Comparison of ENCODE assay signal across 8 mouse cellular contexts in genomic region chr6:55519605-55520201, GRCm38 (mm10).
DNase-seq lines count a peak whose midpoint lies in the region; ATAC-seq and TF ChIP-seq lines count a peak whose summit lies in the region.

No protein-coding gene starts in this region.

- H3K4me3 ChIP-seq in MEL (ENCODE audit: control insufficient read depth in 1 of 2, insufficient read depth in 1 of 2, low read depth in 2 of 2, low read length in 2 of 2): no peak overlapping the region
- H3K4me3 ChIP-seq in forebrain, embryonic 15.5 days: no peak overlapping the region
- no peak overlapping the region for H3K4me3 ChIP-seq in lung, adult 2 months (replicated peaks; ENCODE audit: extremely low read depth, low read depth, low read length)

- no peak overlapping the region for H3K4me2 ChIP-seq in forebrain, embryonic 15.5 days (replicated peaks)

- peak; percentile 94 for ATAC-seq in forebrain, embryonic 15.5 days (replicated peaks)

- peak; percentile 62 for TF ChIP-seq RAD21 in MEL (IDR thresholded peaks at IDR 0.05; ENCODE audit: low read depth, low read length)

- TF ChIP-seq CTCF in MEL (IDR thresholded peaks at IDR 0.05 in 2 of 3, conservative IDR thresholded peaks at IDR 0.05 in 1 of 3; ENCODE audit: control insufficient read depth in 1 of 3, insufficient read depth in 1 of 3, low read depth in 2 of 3, low read length in 3 of 3, poor library complexity in 1 of 3, severe bottlenecking in 1 of 3): peak; percentile 67 to 79 (median 73)
- TF ChIP-seq CTCF in lung, adult 2 months (IDR thresholded peaks at IDR 0.05; ENCODE audit: insufficient read depth, low read length): peak; percentile 88

- H3K27me3 ChIP-seq in MEL (ENCODE audit: control insufficient read depth in 1 of 2, insufficient read depth in 2 of 2, low read length in 2 of 2): no peaks in the 10 kb centered on the region
- no peaks in the 10 kb centered on the region for H3K27me3 ChIP-seq in forebrain, embryonic 15.5 days

- H3K79me2 ChIP-seq in MEL (ENCODE audit: control insufficient read depth, insufficient read depth, low read length, poor library complexity): no peaks in the 10 kb centered on the region

- DNase-seq in MEL (ENCODE audit: low read depth, low spot score): peak; percentile 38
- peak; percentile 77 for DNase-seq in cerebellum, adult 11-12 months
- DNase-seq in heart, postnatal 14 days: peak; percentile 77 to 89
- peak; percentile 52 for DNase-seq in large intestine, adult 2 months (ENCODE audit: low read depth, low spot score)
- DNase-seq in lung, adult 2 months: peak; percentile 57
- peak; percentile 74 for DNase-seq in ovary, postnatal 36 days (ENCODE audit: low spot score)
- DNase-seq in urinary bladder, postnatal 14 days (ENCODE audit: low spot score): peak; percentile 78

- intact Hi-C loops in heart, postnatal 14 days (cut with DNase I): loop anchor here (1.0 to 10.0 kb wide), 3 partner anchors 293 to 525 kb away; no protein-coding TSS in a partner anchor

- TF ChIP-seq EP300 in MEL (IDR thresholded peaks at IDR 0.05; ENCODE audit: low read depth in 1 of 2, low read length in 2 of 2): no peak

- H3K36me3 ChIP-seq in MEL (ENCODE audit: control insufficient read depth in 1 of 2, insufficient read depth in 2 of 2, low read length in 2 of 2): no peaks in the 10 kb centered on the region
- no peaks in the 10 kb centered on the region for H3K36me3 ChIP-seq in forebrain, embryonic 15.5 days

- no peak for TF ChIP-seq POLR2A in MEL (IDR thresholded peaks at IDR 0.05; ENCODE audit: control insufficient read depth in 1 of 2, insufficient read depth in 1 of 2, low read depth in 1 of 2, low read length in 2 of 2, poor library complexity in 1 of 2)
- no peak for TF ChIP-seq POLR2A in lung, adult 2 months (IDR thresholded peaks at IDR 0.05; ENCODE audit: borderline replicate concordance, extremely low read depth, low read depth, low read length)

- WGBS in forebrain, embryonic 15.5 days: 18% methylated on average over 11 of the region's 11 CpGs
- 20% methylated on average over 11 of the region's 11 CpGs for WGBS in large intestine, adult 2 months
- 18% methylated on average over 11 of the region's 11 CpGs for WGBS in lung, adult 2 months

- H3K9ac ChIP-seq in MEL (ENCODE audit: control insufficient read depth, low read depth, low read length, poor library complexity, severe bottlenecking): no peak overlapping the region
- no peak overlapping the region for H3K9ac ChIP-seq in forebrain, embryonic 15.5 days (replicated peaks)

- H3K9me3 ChIP-seq in MEL (replicated peaks; ENCODE audit: insufficient read depth, low read length): no peaks in the 10 kb centered on the region
- H3K9me3 ChIP-seq in forebrain, embryonic 15.5 days: no peaks in the 10 kb centered on the region

- H3K4me1 ChIP-seq in MEL (ENCODE audit: control insufficient read depth in 1 of 2, insufficient read depth in 2 of 2, low read length in 2 of 2): no peaks in the 10 kb centered on the region
- H3K4me1 ChIP-seq in forebrain, embryonic 15.5 days: peaks cover 6% of the 10 kb centered on the region
- no peaks in the 10 kb centered on the region for H3K4me1 ChIP-seq in lung, adult 2 months (ENCODE audit: control insufficient read depth, insufficient read depth, low read length)

- no peak overlapping the region for H3K27ac ChIP-seq in MEL (ENCODE audit: control insufficient read depth, low read depth, low read length)
- no peak overlapping the region; the same call in 1 of the 2 replicates for H3K27ac ChIP-seq in forebrain, embryonic 15.5 days (replicated peaks)

TF ChIP-seq in MEL, 35 proteins besides CTCF, POLR2A, EP300 and RAD21:
- TF ChIP-seq POLR2AphosphoS2 (IDR thresholded peaks at IDR 0.05; ENCODE audit: low read length): no peak
- TF ChIP-seq POLR2AphosphoS5 (IDR thresholded peaks at IDR 0.05; ENCODE audit: borderline replicate concordance, low read depth, low read length): no peak
- peak; percentile 46 for TF ChIP-seq ZC3H11A (IDR thresholded peaks at IDR 0.05; ENCODE audit: low read depth, low read length)
- peak; percentile 60 for TF ChIP-seq SMC3 (IDR thresholded peaks at IDR 0.05; ENCODE audit: low read depth, low read length)
